Mouse (Mus musculus): ENCODE data around the gene Ifngr2. TPM values are rescaled to one million over a fixed set of nuclear protein-coding genes. Genes with fewer than 3 reads are reported as not detected.

The Ifngr2 gene
- polyA plus RNA-seq, 1 experiment from 2014 or later: 31.9 TPM

DNA sequence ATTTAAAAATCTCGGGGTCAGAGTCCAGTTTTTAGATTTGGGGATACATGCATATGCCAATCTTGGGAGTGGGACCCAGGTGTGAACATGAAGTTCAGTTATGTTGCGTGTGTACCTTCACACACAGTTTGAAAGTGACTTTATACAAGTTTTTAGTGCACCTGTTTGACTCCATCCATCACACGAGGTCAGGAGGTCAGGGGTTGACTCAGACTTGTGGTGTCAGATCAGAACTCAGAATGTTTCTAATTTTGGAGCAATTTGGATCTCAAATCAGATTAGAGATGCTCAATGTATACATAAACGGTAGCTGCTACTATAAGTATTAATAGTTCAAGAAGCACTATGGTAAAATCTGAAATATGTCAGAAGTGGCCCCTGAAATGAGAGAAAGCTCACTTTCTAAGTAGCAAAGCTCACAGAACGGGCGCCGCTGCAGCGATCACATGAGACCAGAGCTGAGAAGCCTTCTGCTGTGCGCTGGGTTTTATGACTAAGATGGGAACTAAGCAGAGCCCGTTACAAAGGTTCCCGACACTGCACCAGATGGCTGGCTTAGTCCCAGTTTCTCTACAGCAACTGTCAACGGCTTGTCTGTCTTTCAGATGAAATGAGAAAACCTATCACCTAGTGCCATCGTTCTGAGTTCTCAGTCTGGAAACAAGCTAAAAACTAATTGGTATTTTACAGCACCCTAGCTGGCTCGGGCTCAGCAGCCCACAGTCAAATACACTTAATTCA is 32.3 kb downstream of the Ifngr2 start:
- Histone ChIP-seq H3K4me1 (no peaks in the 10 kb centered on the region), H3K9ac (no peak overlapping the region), H3K27me3 (no peaks in the 10 kb centered on the region), H3K4me3 (replicated peaks) (no peak overlapping the region), H3K9me3 (no peaks in the 10 kb centered on the region), H3K36me3 (replicated peaks) (peaks cover 16% of the 10 kb centered on the region), H3K4me2 (no peak overlapping the region), H3K27ac (no peak overlapping the region)
- WGBS: 79% methylated on average over 14 of the region's 14 CpGs
- no peak for ATAC-seq (ENCODE audit: low FRiP score)

DNA sequence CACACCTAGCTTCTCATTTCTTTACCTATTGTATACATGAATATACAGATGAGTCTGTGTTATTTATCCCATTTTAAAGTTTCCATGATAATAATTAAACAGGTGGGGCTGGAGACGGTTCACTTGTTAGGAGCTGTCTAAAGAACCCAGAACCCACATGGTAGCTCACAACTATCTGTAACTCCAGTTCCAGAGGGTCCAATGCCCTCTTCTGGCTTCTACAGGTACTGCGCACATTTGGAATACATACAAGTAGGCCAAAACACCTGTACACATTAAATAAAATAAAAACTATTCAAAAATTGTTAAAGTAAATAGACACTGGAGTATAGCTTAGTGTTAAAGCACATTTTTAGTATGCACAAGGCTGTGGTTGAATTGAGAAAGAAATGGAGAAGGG is 35.4 kb downstream of the Ifngr2 start:
- H3K4me2 ChIP-seq: no peak overlapping the region
- WGBS: 80% methylated on average over 2 of the region's 2 CpGs
- no peak for ATAC-seq (ENCODE audit: low FRiP score)
- H3K9ac ChIP-seq: no peak overlapping the region
- H3K27ac ChIP-seq: no peak overlapping the region
- no peak overlapping the region for H3K4me3 ChIP-seq (replicated peaks)
- no peaks in the 10 kb centered on the region for H3K4me1 ChIP-seq
- H3K27me3 ChIP-seq: no peaks in the 10 kb centered on the region
- H3K9me3 ChIP-seq: no peaks in the 10 kb centered on the region
- H3K36me3 ChIP-seq (replicated peaks): peaks cover 29% of the 10 kb centered on the region

DNA sequence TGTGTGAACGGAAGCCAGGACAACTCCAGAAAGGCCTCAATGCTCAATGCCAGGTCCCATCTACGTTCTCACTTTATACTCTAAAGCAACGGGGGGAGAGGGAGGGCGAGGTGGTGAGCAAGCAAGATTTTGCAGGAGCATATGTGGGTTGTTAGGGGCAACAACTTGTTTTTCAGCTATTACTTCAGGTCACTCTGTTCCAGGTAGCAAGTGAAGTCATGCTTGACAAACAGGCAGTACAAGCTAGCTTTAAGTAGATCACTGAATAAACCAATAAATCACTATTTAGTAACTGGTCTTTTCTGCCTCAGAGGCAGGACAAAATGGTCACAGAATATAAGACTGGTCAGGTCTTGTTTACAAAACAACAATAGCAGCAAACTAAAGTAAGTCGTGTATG is 38.7 kb downstream of the Ifngr2 start:
- no peak overlapping the region for H3K9ac ChIP-seq
- no peaks in the 10 kb centered on the region for H3K4me1 ChIP-seq
- H3K4me3 ChIP-seq (replicated peaks): no peak overlapping the region
- no peak overlapping the region for H3K27ac ChIP-seq
- no peaks in the 10 kb centered on the region for H3K9me3 ChIP-seq
- H3K27me3 ChIP-seq: no peaks in the 10 kb centered on the region
- ATAC-seq (ENCODE audit: low FRiP score): no peak
- no peak overlapping the region for H3K4me2 ChIP-seq
- 90% methylated on average over 5 of the region's 5 CpGs for WGBS
- peaks cover 29% of the 10 kb centered on the region for H3K36me3 ChIP-seq (replicated peaks)

DNA sequence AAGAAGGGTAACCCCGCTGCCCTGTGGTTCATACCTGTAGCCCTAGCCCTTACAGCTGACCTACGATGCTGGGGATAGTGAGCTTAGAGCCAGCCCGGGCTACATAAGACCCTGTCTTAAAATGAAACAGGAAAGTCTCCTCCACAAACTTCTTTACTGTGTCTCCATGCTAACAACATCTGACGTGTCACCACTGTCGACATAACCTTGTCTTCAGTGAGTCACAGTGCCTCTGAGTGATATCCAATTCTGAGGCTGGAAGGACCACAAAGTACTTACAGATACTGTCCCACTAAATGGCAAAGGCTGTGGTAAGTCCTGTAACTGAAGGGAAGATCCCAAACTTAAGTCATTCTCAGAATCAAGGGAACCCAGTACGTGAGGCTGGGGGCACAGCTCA is 39.4 kb downstream of the Ifngr2 start:
- Histone ChIP-seq H3K9me3 (no peaks in the 10 kb centered on the region), H3K4me1 (no peaks in the 10 kb centered on the region), H3K4me2 (no peak overlapping the region), H3K27ac (no peak overlapping the region), H3K36me3 (replicated peaks) (peaks cover 23% of the 10 kb centered on the region), H3K9ac (no peak overlapping the region), H3K27me3 (no peaks in the 10 kb centered on the region), H3K4me3 (replicated peaks) (no peak overlapping the region)
- ATAC-seq (ENCODE audit: low FRiP score): no peak
- WGBS: 91% methylated on average over 6 of the region's 6 CpGs

GRCm38 (mm10) chr16:91587730-91588453 is 41.0 kb downstream of the Ifngr2 start:
- H3K27me3 ChIP-seq: no peaks in the 10 kb centered on the region
- H3K36me3 ChIP-seq (replicated peaks): peaks cover 19% of the 10 kb centered on the region; the same call in 1 of the 2 replicates
- 62% methylated on average over 6 of the region's 6 CpGs for WGBS
- no peak overlapping the region for H3K9ac ChIP-seq
- no peak overlapping the region for H3K4me2 ChIP-seq
- H3K9me3 ChIP-seq: no peaks in the 10 kb centered on the region
- H3K4me3 ChIP-seq (replicated peaks): no peak overlapping the region
- no peak for ATAC-seq (ENCODE audit: low FRiP score)
- H3K27ac ChIP-seq: no peak overlapping the region
- no peaks in the 10 kb centered on the region for H3K4me1 ChIP-seq

DNA sequence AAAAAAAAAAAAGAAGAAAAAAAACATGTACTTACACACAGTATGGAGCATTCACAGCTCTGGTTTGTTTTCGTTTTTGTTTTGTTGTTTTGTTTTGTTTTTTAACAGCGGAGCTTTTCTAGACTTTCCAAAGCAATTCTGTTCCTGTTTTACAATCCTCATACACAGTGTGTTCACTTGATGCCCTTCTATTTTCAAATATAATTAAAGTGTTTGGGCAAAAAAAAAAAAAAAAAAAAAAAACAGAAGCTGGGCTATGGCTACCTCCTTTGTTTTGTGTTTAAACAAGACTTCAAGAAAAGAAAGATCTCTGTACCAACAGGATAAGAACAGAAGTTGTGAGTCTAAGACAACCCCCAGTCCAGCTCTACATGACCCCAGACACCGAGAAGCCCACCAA is 41.8 kb downstream of the Ifngr2 start:
- WGBS: 91% methylated on average over 3 of the region's 3 CpGs
- Histone ChIP-seq H3K27me3 (no peaks in the 10 kb centered on the region), H3K4me3 (replicated peaks) (no peak overlapping the region), H3K4me2 (no peak overlapping the region), H3K27ac (no peak overlapping the region), H3K4me1 (no peaks in the 10 kb centered on the region), H3K36me3 (replicated peaks) (peaks cover 19% of the 10 kb centered on the region; the same call in 1 of the 2 replicates), H3K9ac (no peak overlapping the region), H3K9me3 (no peaks in the 10 kb centered on the region)
- no peak for ATAC-seq (ENCODE audit: low FRiP score)

DNA sequence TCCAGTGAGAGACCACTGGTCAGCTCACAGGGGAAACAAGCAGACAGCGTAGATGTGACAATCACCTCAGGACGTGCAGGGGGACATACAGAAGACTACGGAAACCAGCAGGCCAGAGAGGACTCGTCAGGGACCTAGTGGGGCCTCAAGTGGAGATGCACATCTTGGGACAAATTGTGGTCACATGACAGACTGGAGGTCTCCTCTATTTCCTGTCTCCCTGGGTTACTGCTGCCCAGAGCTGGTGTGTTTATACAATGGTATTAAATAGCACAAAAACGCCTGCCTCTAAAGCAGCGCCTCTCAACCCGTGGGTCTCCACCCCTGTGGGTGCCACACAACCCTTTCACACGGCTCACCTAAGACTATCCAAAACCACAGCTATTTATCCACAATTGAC is 45.3 kb downstream of the Ifngr2 start:
- Histone ChIP-seq H3K27me3 (no peaks in the 10 kb centered on the region), H3K36me3 (replicated peaks) (no peaks in the 10 kb centered on the region), H3K9me3 (no peaks in the 10 kb centered on the region), H3K27ac (no peak overlapping the region), H3K9ac (no peak overlapping the region), H3K4me2 (no peak overlapping the region), H3K4me1 (peaks cover 6% of the 10 kb centered on the region), H3K4me3 (replicated peaks) (no peak overlapping the region)
- 82% methylated on average over 8 of the region's 8 CpGs for WGBS
- ATAC-seq (ENCODE audit: low FRiP score): no peak

- H3K27ac ChIP-seq: no peak overlapping the region
- peak overlapping the region; percentile 7; the same call in 1 of the 2 replicates for H3K9ac ChIP-seq
- no peak for ATAC-seq (ENCODE audit: low FRiP score)
- H3K4me1 ChIP-seq: peaks cover 6% of the 10 kb centered on the region
- H3K27me3 ChIP-seq: no peaks in the 10 kb centered on the region
- no peak overlapping the region for H3K4me3 ChIP-seq (replicated peaks)
- H3K36me3 ChIP-seq (replicated peaks): no peaks in the 10 kb centered on the region
- 89% methylated on average over 3 of the region's 3 CpGs for WGBS
- H3K4me2 ChIP-seq: no peak overlapping the region
- no peaks in the 10 kb centered on the region for H3K9me3 ChIP-seq
Measured at GRCm38 (mm10) chr16:91593262-91593661, 46.4 kb downstream of the Ifngr2 start.

GRCm38 (mm10) chr16:91595076-91595475 is 48.2 kb downstream of the Ifngr2 start:
- 83% methylated on average over 6 of the region's 6 CpGs for WGBS
- H3K4me2 ChIP-seq: no peak overlapping the region
- no peak overlapping the region for H3K9ac ChIP-seq
- ATAC-seq (ENCODE audit: low FRiP score): no peak
- no peaks in the 10 kb centered on the region for H3K9me3 ChIP-seq
- H3K4me3 ChIP-seq (replicated peaks): no peak overlapping the region
- peaks cover 8% of the 10 kb centered on the region for H3K27me3 ChIP-seq
- no peak overlapping the region for H3K27ac ChIP-seq
- H3K4me1 ChIP-seq: peaks cover 6% of the 10 kb centered on the region
- no peaks in the 10 kb centered on the region for H3K36me3 ChIP-seq (replicated peaks)

- peak overlapping the region; percentile 84 for H3K9ac ChIP-seq
- peak overlapping the region; percentile 88 for H3K4me2 ChIP-seq
- ATAC-seq (ENCODE audit: low FRiP score): no peak
- 20% methylated on average over 9 of the region's 9 CpGs for WGBS
- peaks cover 8% of the 10 kb centered on the region for H3K27me3 ChIP-seq
- peak overlapping the region; percentile 82 for H3K4me3 ChIP-seq (replicated peaks)
- H3K36me3 ChIP-seq (replicated peaks): no peaks in the 10 kb centered on the region
- no peaks in the 10 kb centered on the region for H3K9me3 ChIP-seq
- H3K27ac ChIP-seq: no peak overlapping the region
- peaks cover 6% of the 10 kb centered on the region for H3K4me1 ChIP-seq
Measured at GRCm38 (mm10) chr16:91596397-91596778, 49.5 kb downstream of the Ifngr2 start.

DNA sequence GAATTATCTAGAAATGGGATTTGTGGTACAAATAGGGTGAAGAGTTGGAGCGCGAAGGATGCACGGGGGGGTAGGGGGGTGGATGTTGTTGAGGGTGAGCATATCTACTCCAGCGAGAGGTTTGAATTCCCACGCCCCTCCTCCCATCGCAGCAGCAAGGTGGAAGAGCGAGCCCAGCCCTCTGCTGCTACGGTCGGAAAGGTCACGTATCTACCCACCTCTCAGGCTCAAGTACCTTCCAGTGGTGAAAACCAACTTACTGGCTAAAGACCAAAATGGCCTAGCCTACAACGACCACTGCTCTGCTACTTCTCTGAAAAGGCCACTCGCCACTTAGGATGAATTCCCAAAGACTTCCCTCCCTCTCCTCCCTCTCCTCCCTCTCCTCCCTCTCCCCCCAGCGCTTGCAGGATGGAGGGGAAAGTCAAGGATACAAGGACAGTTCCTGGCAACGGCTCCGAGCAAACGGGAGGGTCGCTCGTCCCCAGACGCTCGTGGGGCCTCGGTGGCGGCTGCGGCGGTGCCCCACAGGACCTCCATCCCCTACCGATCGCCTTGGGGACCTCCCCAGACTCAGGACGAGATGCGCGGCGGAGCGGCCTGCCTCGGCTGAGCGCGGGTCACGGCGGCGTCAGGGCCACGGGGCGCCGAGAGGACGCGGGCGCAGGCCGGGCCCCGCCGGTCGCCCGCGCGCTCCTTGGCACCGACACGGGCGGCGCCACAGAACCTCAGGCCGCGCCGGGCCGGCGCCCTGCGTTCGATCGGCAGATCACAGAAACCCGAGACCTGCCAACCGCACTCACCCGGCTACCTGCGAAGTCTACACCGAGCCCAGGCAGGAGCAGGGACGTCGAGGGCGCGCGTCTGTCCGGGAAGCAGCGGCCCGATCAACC is 50.2 kb downstream of the Ifngr2 start:
- H3K4me1 ChIP-seq: peaks cover 6% of the 10 kb centered on the region
- peak overlapping the region; percentile 88 for H3K4me2 ChIP-seq
- H3K27me3 ChIP-seq: peaks cover 8% of the 10 kb centered on the region
- H3K9ac ChIP-seq: peak overlapping the region; percentile 84
- H3K27ac ChIP-seq: peak overlapping the region; percentile 69
- peak overlapping the region; percentile 82 for H3K4me3 ChIP-seq (replicated peaks)
- no peaks in the 10 kb centered on the region for H3K36me3 ChIP-seq (replicated peaks)
- no peak; the same call in 1 of the 2 replicates for ATAC-seq (ENCODE audit: low FRiP score)
- H3K9me3 ChIP-seq: no peaks in the 10 kb centered on the region
- under 1% methylated on average over 57 of the region's 75 CpGs for WGBS

DNA sequence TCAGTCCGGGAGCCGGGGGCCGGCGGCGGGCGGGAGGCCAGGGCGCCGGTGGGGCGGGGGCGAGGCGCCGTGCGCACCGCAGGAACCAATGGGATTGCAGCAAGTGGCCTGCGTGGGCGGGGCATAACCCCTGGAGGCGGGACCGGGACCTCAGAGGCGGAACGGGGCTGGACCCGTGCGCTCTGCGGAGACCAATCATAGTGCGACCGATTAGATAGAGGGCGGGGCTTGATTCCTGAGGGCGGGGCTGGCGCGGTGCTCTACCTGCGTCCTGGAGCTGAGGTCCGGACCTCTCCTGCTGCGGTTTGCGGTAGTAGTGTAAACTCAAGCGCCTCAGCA is 50.8 kb downstream of the Ifngr2 start, which contains the start of gene Tmem50b:
Gene Tmem50b, minus strand, starts transcription at position 129 of the 339 bp plus-strand sequence.
- peak; percentile 100 for ATAC-seq (ENCODE audit: low FRiP score)
- H3K27me3 ChIP-seq: peaks cover 8% of the 10 kb centered on the region
- no peaks in the 10 kb centered on the region for H3K9me3 ChIP-seq
- peak within 1 kb of the TSS; percentile 84 for H3K9ac ChIP-seq
- under 1% methylated on average over 34 of the region's 34 CpGs for WGBS
- H3K36me3 ChIP-seq (replicated peaks): no peaks in the 10 kb centered on the region
- peak within 1 kb of the TSS; percentile 88 for H3K4me2 ChIP-seq
- H3K4me3 ChIP-seq (replicated peaks): peak within 1 kb of the TSS; percentile 82
- H3K27ac ChIP-seq: peak within 1 kb of the TSS; percentile 69
- H3K4me1 ChIP-seq: peaks cover 6% of the 10 kb centered on the region

Data from forebrain, embryonic 12.5 days (tissue).